Mouse (Mus musculus) G1E (cell line): Measurements from ENCODE around the gene Uchl5. TPM values are rescaled to one million over a fixed set of nuclear protein-coding genes. Genes with fewer than 3 reads are reported as not detected.

ENCODE experiments used
- ATAC-seq: 2 replicates; pipeline ENCODE4 v1.8.0; 2016; ENCODE audit warnings: mild to moderate bottlenecking; ENCODE audit not compliant: insufficient number of reproducible peaks, poor library complexity, low FRiP score, severe bottlenecking; ENCODE audit errors: extremely low read depth
- DNase-seq: peaks from one replicate; pipeline ENCODE4 v3.0.0; 2012; ENCODE audit warnings: low spot score
- H3K27me3 ChIP-seq: 2 replicates; pipeline ENCODE4 v1.6.1; 2012; ENCODE audit warnings: mild to moderate bottlenecking, low read length, inconsistent platforms; ENCODE audit not compliant: insufficient read depth
- H3K36me3 ChIP-seq: replicated peaks from 2 replicates; pipeline ENCODE3; 2012; ENCODE audit warnings: mild to moderate bottlenecking, inconsistent platforms
- H3K4me1 ChIP-seq: 2 replicates; pipeline ENCODE4 v1.6.1; 2012; ENCODE audit warnings: low read depth, low read length, inconsistent platforms, mixed read lengths; ENCODE audit not compliant: insufficient read depth
- H3K4me3 ChIP-seq: 2 replicates; pipeline ENCODE4 v1.5.1; 2012; ENCODE audit warnings: low read depth, mild to moderate bottlenecking, inconsistent platforms, low read length, moderate library complexity, mixed read lengths
- H3K9me3 ChIP-seq: replicated peaks from 2 replicates; pipeline ENCODE4 v1.6.1; 2012; ENCODE audit warnings: inconsistent platforms
- CTCF ChIP-seq: IDR thresholded peaks from 2 replicates; pipeline ENCODE4 v1.5.1; 2012; ENCODE audit warnings: low read depth, low read length, inconsistent platforms, mixed read lengths
- GATA1 ChIP-seq: IDR thresholded peaks from 2 replicates; pipeline ENCODE4 v1.6.1; 2012; ENCODE audit warnings: borderline replicate concordance, low read length, inconsistent platforms, mixed read lengths
- GATA2 ChIP-seq: IDR thresholded peaks from 2 replicates; pipeline ENCODE4 v1.6.1; 2012; ENCODE audit warnings: low read depth, low read length, inconsistent platforms, borderline replicate concordance
- POLR2AphosphoS5 ChIP-seq: IDR thresholded peaks from 2 replicates; pipeline ENCODE4 v1.6.1; 2012; ENCODE audit warnings: low read depth, low read length, inconsistent platforms; ENCODE audit not compliant: insufficient replicate concordance
- TAL1 ChIP-seq: conservative IDR thresholded peaks from 2 replicates; pipeline ENCODE4 v1.6.1; 2012; ENCODE audit warnings: low read depth, low read length, inconsistent platforms, mixed read lengths
- polyA plus RNA-seq: library from polyadenylated mRNA; stranded (reverse); fragments of >175 nt; gene quantifications from 2 replicates; pipeline ENCODE4 v1.2.3, GENCODE M21; 2012
- total RNA-seq, 2 experiments: library from RNA; stranded (forward) in 1 of 2; stranded (reverse) in 1 of 2; fragments of 200-1000 nt in 1 of 2; fragments of >200 nt in 1 of 2; fragmentation: Nextera tagmentation in 1 of 2; gene quantifications; 2 replicates each; pipeline ENCODE4 v1.2.3; 2014 to 2017

Uchl5 gene
- total and polyA plus RNA-seq, 3 experiments = 171 to 243 (median 220) TPM

DNA sequence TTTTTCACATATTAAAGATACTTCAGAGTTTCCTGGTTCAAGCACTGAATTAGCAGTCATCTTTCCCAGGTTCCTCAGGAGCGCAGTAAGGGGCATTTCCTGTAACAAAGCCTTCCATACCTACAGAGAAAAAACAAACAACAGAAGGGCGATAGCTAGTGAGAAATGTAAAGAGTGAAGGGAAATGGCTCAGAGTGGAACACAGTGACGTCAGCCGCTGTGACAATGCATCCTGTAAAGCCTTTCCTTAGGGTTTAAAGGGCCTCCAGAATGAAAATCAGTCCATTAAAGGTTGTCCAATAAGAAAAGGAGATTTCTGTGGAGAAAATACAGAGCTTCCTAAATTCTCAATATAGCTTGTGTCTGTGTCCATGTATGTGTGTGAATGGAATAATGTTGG, 11.3 kb upstream of the Uchl5 start:
- Histone ChIP-seq H3K9me3 (no peaks in the 10 kb centered on the region), H3K36me3 (peaks cover 42% of the 10 kb centered on the region), H3K4me3 (no peak overlapping the region), H3K27me3 (no peaks in the 10 kb centered on the region), H3K4me1 (peaks cover 10% of the 10 kb centered on the region)
- DNase-seq (no peak), ATAC-seq (no peak)
- TF ChIP-seq CTCF = no peak
- no peak for TF ChIP-seq POLR2AphosphoS5
- TF ChIP-seq TAL1 = no peak
- no peak for TF ChIP-seq GATA2
- no peak for TF ChIP-seq GATA1

DNA sequence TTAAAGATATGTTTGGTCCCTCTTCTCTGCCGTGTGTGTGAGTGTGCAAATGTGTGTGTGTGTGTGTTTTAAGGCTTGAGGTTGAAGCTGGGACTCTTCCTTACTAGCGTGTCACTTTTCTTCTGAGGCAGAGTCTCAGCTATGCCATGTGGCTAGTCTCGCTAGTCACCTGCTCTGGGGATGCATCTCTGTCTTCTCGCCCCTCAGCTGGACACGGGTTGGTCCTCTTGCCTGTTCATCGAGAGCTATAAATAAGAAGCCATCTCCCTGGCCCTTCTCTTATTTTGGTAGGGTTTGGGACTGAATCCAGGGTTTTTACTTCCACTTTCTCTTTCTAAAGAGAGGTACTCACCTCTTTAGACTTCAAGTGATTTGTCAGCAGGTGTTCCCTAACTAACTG, 10.8 kb upstream of the Uchl5 start:
- no peaks in the 10 kb centered on the region for H3K27me3 ChIP-seq
- ATAC-seq (no peak), DNase-seq (no peak)
- H3K4me3 ChIP-seq = no peak overlapping the region
- peaks cover 6% of the 10 kb centered on the region for H3K4me1 ChIP-seq
- peaks cover 38% of the 10 kb centered on the region for H3K36me3 ChIP-seq
- TF ChIP-seq POLR2AphosphoS5 (no peak), TAL1 (no peak), GATA1 (no peak), GATA2 (no peak), CTCF (no peak)
- no peaks in the 10 kb centered on the region for H3K9me3 ChIP-seq

DNA sequence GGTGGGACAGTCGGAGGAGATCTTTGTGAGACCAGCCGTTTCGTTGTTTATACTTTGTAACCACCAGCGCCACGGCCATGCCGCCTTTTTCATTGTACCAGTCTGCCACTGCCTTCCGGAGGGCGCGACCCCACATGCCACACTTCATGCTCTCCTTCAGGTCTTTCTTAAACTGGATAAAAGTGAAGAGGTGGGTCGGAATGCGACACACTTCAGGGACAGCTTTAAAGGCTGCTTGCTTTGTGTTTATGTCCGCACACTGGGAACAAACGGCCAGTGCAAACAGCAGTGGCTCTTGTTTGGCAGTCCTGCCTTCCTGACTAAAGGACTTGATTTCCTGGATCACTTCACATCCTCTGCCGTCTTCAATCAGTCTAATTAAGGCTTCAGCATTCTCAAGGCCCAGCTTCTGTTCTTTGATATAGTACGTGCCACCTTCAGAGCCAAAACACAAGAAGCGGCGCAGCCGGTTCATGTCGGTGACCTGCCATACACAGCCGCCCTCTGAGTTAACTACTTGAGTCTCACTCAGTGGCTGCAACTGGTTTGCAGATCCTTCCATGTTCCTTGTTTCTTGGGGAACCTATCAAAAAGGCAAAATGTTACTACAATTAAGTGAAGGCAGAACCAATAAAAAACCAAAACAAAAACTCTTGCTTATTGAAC, 6.5 kb upstream of the Uchl5 start:
- Histone ChIP-seq H3K27me3 (no peaks in the 10 kb centered on the region), H3K4me3 (no peak overlapping the region), H3K36me3 (peaks cover 28% of the 10 kb centered on the region), H3K9me3 (no peaks in the 10 kb centered on the region), H3K4me1 (peaks cover 30% of the 10 kb centered on the region)
- ATAC-seq (no peak), DNase-seq (no peak)
- TF ChIP-seq GATA1 (no peak), CTCF (no peak), TAL1 (no peak), POLR2AphosphoS5 (no peak), GATA2 (no peak)

DNA sequence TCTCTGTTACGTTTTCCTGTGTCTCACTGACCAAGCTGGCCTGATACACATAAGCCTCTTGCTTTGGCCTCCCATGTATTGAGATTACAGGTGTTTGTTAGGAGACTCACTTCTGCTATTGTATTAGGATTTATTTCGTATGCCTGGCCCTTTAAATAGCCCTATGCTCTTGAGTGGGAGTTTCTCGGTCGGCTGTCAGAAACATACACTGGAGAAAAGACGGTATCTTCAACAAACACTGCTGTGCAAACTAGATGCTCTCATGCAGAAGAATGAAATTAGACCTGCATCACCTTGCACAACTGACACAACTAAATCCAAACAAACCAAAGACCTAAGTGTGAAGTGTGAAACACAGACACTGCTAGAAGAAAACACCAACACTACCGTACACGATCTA, 4.0 kb upstream of the Uchl5 start:
- no peak for ATAC-seq
- TF ChIP-seq GATA2 (no peak), GATA1 (no peak), POLR2AphosphoS5 (no peak), CTCF (no peak), TAL1 (no peak)
- Histone ChIP-seq H3K36me3 (peaks cover 16% of the 10 kb centered on the region), H3K4me1 (peaks cover 36% of the 10 kb centered on the region), H3K27me3 (no peaks in the 10 kb centered on the region), H3K4me3 (no peak overlapping the region), H3K9me3 (no peaks in the 10 kb centered on the region)
- no peak for DNase-seq

DNA sequence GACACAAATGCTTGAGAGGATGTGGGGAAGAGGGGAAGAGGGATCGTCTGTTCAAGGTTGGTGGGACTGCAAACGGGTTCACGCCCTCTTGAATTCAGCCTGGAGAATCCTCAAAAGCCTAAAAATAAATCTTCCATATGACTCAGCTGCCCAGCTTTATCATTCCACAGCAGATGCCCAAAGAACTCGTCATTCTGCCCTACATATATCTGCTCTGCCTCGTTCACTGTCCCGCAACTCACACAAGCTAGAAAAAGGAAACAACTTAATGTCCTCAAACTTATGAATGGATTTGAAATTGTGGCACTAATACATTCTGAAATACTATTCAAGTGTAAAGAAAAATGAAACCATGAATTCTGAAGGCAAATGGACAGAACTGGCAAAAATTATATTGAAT, 3.2 kb upstream of the Uchl5 start:
- Histone ChIP-seq H3K36me3 (peaks cover 14% of the 10 kb centered on the region), H3K9me3 (no peaks in the 10 kb centered on the region), H3K4me3 (no peak overlapping the region), H3K27me3 (no peaks in the 10 kb centered on the region), H3K4me1 (peaks cover 42% of the 10 kb centered on the region)
- TF ChIP-seq TAL1 (no peak), CTCF (no peak), GATA1 (no peak), POLR2AphosphoS5 (no peak), GATA2 (no peak)
- ATAC-seq (no peak), DNase-seq (no peak)

DNA sequence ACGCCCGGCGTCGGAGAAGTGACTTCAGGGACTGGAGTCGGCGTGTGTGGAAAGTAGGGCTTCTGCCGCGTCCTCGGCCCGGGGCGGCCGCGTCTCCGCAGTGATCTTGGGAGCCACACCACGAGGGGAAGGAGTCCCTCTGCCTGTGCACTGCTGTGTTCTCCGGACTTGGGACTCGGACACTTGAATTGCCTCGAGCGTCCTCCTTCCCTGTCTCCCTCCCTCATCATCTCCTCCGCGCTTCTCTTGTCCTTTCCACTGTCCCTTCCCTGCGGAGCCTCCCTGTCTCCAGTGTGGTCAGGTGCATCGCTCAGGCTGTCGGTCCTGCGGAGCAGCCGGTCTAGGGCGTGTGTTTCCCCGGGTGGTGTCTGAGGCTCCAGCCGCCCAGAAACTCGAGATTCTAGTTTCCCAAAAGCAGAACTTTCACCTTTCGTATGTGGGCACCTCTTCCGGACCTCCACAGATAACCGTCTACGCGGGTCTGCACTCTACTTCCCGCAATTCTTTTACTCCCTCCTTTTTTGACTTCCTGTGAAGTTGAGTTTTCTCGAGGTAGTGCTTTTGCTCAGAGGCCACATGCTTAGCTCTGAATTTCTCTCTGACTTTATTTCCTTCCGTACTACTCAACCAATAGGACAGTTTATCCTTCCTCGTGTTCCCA, 616 bp downstream of the Uchl5 start:
- TF ChIP-seq POLR2AphosphoS5 (0 out of 2 replicates have a peak, but pooled peaks have one; percentile 72), GATA1 (no peak)
- ATAC-seq (peak; percentile 19), DNase-seq (peak; percentile 56)
- Histone ChIP-seq H3K36me3 (peaks cover 26% of the 10 kb centered on the region), H3K9me3 (no peaks in the 10 kb centered on the region), H3K27me3 (no peaks in the 10 kb centered on the region), H3K4me3 (peak overlapping the region; percentile 74), H3K4me1 (peaks cover 51% of the 10 kb centered on the region)
